Mouse (Mus musculus) retina, adult 2 months (tissue): ENCODE measurements around the gene Flt3l.
"Not testable (repeated sequence)": the region's sequence is repeated elsewhere in the genome, so short reads cannot be mapped to it uniquely, and the experiment has no call there.

Experiments used
- DNase-seq: peaks from one replicate; pipeline ENCODE4 v3.0.0-alpha.2; 2012; ENCODE audit warnings: low read depth, low spot score

Flt3l gene

GRCm38 (mm10) chr7:45144368-45145174 lies 8.3 kb upstream of the Flt3l start:
- no peak for DNase-seq

- DNase-seq: no peak
These were observed 5.7 kb upstream of the Flt3l start for GRCm38 (mm10) chr7:45141914-45142313.

GRCm38 (mm10) chr7:45141319-45141718 lies 5.1 kb upstream of the Flt3l start:
- DNase-seq: no peak

GRCm38 (mm10) chr7:45139904-45140723 lies 3.9 kb upstream of the Flt3l start:
- DNase-seq: no peak

- no peak for DNase-seq
These were observed 2.2 kb upstream of the Flt3l start for GRCm38 (mm10) chr7:45138403-45138802.

GRCm38 (mm10) chr7:45137171-45138006 lies 1.2 kb upstream of the Flt3l start:
- no peak for DNase-seq

GRCm38 (mm10) chr7:45135370-45135769 lies 862 bp downstream of the Flt3l start:
- DNase-seq: no peak

- DNase-seq: no peak
These were observed 1.6 kb downstream of the Flt3l start for GRCm38 (mm10) chr7:45134544-45135026.

- no peak for DNase-seq
These were observed 2.6 kb downstream of the Flt3l start for GRCm38 (mm10) chr7:45133446-45134159.

GRCm38 (mm10) chr7:45131850-45132249 lies 4.4 kb downstream of the Flt3l start:
- DNase-seq: no peak

GRCm38 (mm10) chr7:45129776-45130512 lies 6.3 kb downstream of the Flt3l start:
- DNase-seq: no peak

- DNase-seq: no peak
These were observed 6.9 kb downstream of the Flt3l start for GRCm38 (mm10) chr7:45129318-45129717.

- DNase-seq: peak; percentile 99
These were observed 7.5 kb downstream of the Flt3l start, which contains the start of gene Rpl13a for GRCm38 (mm10) chr7:45128624-45129246. Gene Rpl13a (minus strand): TSS chr7:45128761.

- no peak for DNase-seq
These were observed 8.5 kb downstream of the Flt3l start for GRCm38 (mm10) chr7:45127700-45128224.

GRCm38 (mm10) chr7:45126844-45127699 lies 9.2 kb downstream of the Flt3l start:
- no peak for DNase-seq

- DNase-seq: no peak
These were observed 9.9 kb downstream of the Flt3l start for GRCm38 (mm10) chr7:45126147-45126843.

GRCm38 (mm10) chr7:45125649-45126048 lies 10.6 kb downstream of the Flt3l start:
- DNase-seq: not testable (repeated sequence)

- no peak for DNase-seq
These were observed 11.1 kb downstream of the Flt3l start for GRCm38 (mm10) chr7:45125144-45125600.
